Mouse (Mus musculus) stomach, postnatal 0 days (tissue): ENCODE results near the gene Aasdhppt. TPM values are rescaled to one million over a fixed set of nuclear protein-coding genes. Genes with fewer than 3 reads are reported as not detected.
A peak's percentile ranks its signal among the peaks of the same experiment; 100 is the strongest.

Source experiments
- ATAC-seq: fragments of 200-750 bp; cut with Nextera tagmentation; 2 replicates; pipeline ENCODE4 v1.8.0; 2017; ENCODE audit not compliant: low FRiP score, low TSS enrichment
- DNase-seq: peaks from one replicate; pipeline ENCODE4 v3.0.0-alpha.2; 2016; ENCODE audit warnings: low spot score
- H3K27ac ChIP-seq: fragments of 300-500 bp; sonication (generic); replicated peaks from 2 replicates; pipeline ENCODE4 v1.5.1; 2014; ENCODE audit warnings: mild to moderate bottlenecking, control low read depth
- H3K27me3 ChIP-seq: fragments of 300-500 bp; sonication (generic); 2 replicates; pipeline ENCODE4 v1.6.1; 2014; ENCODE audit warnings: low read length; ENCODE audit not compliant: control insufficient read depth, insufficient read depth
- H3K36me3 ChIP-seq: fragments of 300-500 bp; sonication (generic); 2 replicates; pipeline ENCODE4 v1.6.1; 2014; ENCODE audit warnings: low read length, mixed read lengths; ENCODE audit not compliant: control insufficient read depth, insufficient read depth
- H3K4me1 ChIP-seq: fragments of 300-500 bp; sonication (generic); replicated peaks from 2 replicates; pipeline ENCODE4 v1.6.1; 2014; ENCODE audit warnings: antibody characterized with exemption; ENCODE audit not compliant: control insufficient read depth, insufficient read depth
- H3K4me2 ChIP-seq: fragments of 300-500 bp; sonication (generic); replicated peaks from 2 replicates; pipeline ENCODE4 v1.6.1; 2014; ENCODE audit warnings: low read depth, mild to moderate bottlenecking, control low read depth, moderate library complexity
- H3K4me3 ChIP-seq: fragments of 300-500 bp; sonication (generic); 2 replicates; pipeline ENCODE4 v1.5.1; 2014; ENCODE audit warnings: low read depth, low read length, control low read depth
- H3K9ac ChIP-seq: fragments of 300-500 bp; sonication (generic); 2 replicates; pipeline ENCODE4 v1.6.1; 2014; ENCODE audit warnings: mild to moderate bottlenecking, low read length, control low read depth, mixed read lengths
- H3K9me3 ChIP-seq: fragments of 300-500 bp; sonication (generic); 2 replicates; pipeline ENCODE4 v1.6.1; 2016; ENCODE audit warnings: low read length; ENCODE audit not compliant: control insufficient read depth
- CTCF ChIP-seq: IDR thresholded peaks from 2 replicates; pipeline ENCODE4 v1.5.1; 2016; ENCODE audit warnings: antibody characterized with exemption, low read depth, mild to moderate bottlenecking, moderate library complexity
- EP300 ChIP-seq: optimal IDR thresholded peaks from 2 replicates; pipeline ENCODE3; 2016; ENCODE audit warnings: antibody characterized with exemption
- WGBS: fragments of 180-500 bp; shearing (Covaris S2); extraction: QIAGEN DNeasy Blood & Tissue Kit; methylation state at CpG from one replicate; pipeline ENCODE4 v1.1.7; 2014; 5-methylcytosine and 5-hydroxymethylcytosine counted together
- polyA plus RNA-seq: library from polyadenylated mRNA; unstranded; fragments of >200 nt; fragmentation: Nextera tagmentation; extraction: Ambion mirVana; gene quantifications from 2 replicates; pipeline ENCODE4 v1.2.1, GENCODE M21; 2015

Aasdhppt gene
- polyA plus RNA-seq, 1 experiment from 2014 or later, result 28.5 TPM

DNA sequence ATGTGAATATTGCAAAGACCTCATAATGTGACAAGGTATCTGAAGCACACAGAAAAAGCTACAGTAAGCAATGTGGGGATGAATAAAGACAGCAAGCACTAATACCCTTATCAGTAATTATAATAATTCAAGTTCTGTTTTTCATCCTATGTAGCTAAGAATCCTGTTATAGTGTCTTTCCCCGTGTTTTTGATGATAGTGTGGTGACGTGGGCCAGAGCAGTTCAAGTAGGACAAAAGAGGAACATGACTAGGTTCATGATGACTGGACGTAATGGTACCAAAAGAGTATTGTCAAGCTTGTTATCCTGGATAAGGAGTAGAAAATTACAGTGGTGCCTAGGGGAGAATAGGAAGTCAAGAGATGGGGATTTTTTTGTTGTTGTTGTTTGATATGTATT, 1.4 kb upstream of the Aasdhppt start:
- H3K9ac ChIP-seq, result peak overlapping the region; percentile 74; the same call in 1 of the 2 replicates
- no peak overlapping the region for H3K27ac ChIP-seq
- H3K4me3 ChIP-seq, result peak overlapping the region; percentile 61; the same call in 1 of the 2 replicates
- WGBS, result 60% methylated on average over 3 of the region's 3 CpGs
- H3K4me1 ChIP-seq, result no peaks in the 10 kb centered on the region
- no peak for TF ChIP-seq CTCF
- TF ChIP-seq EP300, result no peak
- H3K27me3 ChIP-seq, result no peaks in the 10 kb centered on the region
- ATAC-seq (no peak), DNase-seq (no peak)
- no peaks in the 10 kb centered on the region for H3K9me3 ChIP-seq
- peak overlapping the region; percentile 63 for H3K4me2 ChIP-seq
- H3K36me3 ChIP-seq, result no peaks in the 10 kb centered on the region

DNA sequence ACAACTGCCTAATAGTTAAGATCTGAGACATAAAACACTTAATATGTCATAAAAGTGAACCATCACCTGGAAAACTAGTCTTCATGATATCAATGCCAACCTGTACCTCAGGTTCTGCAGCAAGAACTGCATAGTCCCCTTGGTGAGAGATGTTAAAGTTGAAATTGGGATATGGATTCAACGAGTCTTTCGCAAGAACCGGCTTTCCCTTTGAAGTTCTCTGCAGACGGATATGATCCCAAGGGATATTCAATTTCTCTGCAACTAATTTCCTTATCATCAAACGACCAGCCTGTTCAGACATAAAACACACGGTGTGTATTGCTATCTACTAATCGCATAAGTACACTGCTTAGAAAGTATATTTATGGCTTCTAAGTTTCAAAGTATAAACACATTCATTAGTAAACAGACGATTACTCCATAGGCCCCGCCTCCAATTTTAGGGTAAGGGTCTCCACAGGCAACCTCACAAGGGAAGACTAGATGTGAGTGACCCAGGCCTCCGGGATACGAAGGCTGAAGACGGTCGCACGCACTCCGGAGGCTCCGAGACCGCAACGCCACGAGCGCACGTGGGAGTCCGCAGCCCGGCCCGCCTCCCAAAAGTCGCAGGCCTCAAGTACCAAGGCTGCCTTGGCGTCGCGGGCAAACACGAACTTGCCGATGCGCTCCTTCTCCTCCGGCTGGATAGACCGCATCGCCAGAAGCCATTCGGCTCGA, 482 bp downstream of the Aasdhppt start:
- peak; percentile 50 for ATAC-seq
- Histone ChIP-seq H3K36me3 (no peaks in the 10 kb centered on the region), H3K27me3 (no peaks in the 10 kb centered on the region), H3K27ac (peak overlapping the region; percentile 85), H3K4me1 (no peaks in the 10 kb centered on the region), H3K9ac (peak overlapping the region; percentile 63), H3K4me2 (peak overlapping the region; percentile 77), H3K4me3 (peak overlapping the region; percentile 61), H3K9me3 (no peaks in the 10 kb centered on the region)
- DNase-seq, result no peak
- no peak for TF ChIP-seq EP300
- TF ChIP-seq CTCF, result no peak
- under 1% methylated on average over 36 of the region's 36 CpGs for WGBS

DNA sequence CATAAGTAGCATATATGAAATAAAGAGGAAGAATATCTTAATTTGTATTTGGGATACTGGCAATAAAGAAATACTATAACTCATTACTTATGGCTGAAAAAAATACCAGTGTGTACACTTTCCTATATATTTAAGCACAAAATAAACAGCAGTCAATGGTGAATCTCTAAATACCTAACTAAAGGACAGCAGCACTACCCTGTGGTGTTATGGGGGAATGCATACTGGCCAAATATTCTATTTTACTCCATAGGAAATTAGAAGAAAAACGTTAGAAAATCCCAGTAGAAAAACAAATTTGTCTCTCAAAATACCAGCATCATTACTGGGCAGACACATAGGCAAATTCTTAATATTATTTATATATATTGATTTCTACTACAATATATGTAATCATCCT, 4.4 kb downstream of the Aasdhppt start:
- no peak overlapping the region for H3K27ac ChIP-seq
- TF ChIP-seq EP300, result no peak
- TF ChIP-seq CTCF, result peak; percentile 51
- no peak for ATAC-seq
- H3K9me3 ChIP-seq, result no peaks in the 10 kb centered on the region
- no peak overlapping the region for H3K9ac ChIP-seq
- H3K4me2 ChIP-seq, result no peak overlapping the region
- H3K36me3 ChIP-seq, result no peaks in the 10 kb centered on the region
- H3K4me3 ChIP-seq, result no peak overlapping the region
- no peaks in the 10 kb centered on the region for H3K27me3 ChIP-seq
- 63% methylated on average over 1 of the region's 1 CpGs for whole genome bisulfite sequencing
- no peak for DNase-seq
- H3K4me1 ChIP-seq, result no peaks in the 10 kb centered on the region

DNA sequence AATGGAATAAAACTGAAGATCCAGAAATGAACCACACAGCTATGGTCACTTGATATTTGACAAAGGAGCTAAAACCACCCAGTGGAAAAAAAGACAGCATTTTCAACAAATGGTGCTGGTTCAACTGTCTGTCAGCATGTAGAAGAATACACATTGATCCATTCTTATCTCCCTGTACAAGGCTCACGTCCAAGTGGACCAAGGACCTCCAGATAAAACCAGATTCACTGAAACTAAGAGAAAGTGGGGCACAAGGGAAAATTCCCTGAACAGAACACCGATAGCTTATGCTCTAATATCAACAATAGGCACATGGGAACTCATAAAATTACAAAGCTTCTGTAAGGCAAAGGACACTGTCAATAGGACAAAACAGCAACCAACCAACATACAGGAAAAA, 8.8 kb downstream of the Aasdhppt start:
- 79% methylated on average over 2 of the region's 2 CpGs for WGBS
- no peak overlapping the region for H3K9ac ChIP-seq
- no peak for DNase-seq
- no peak overlapping the region for H3K4me2 ChIP-seq
- no peak overlapping the region for H3K4me3 ChIP-seq
- no peak for TF ChIP-seq EP300
- no peaks in the 10 kb centered on the region for H3K4me1 ChIP-seq
- ATAC-seq, result no peak
- H3K9me3 ChIP-seq, result no peaks in the 10 kb centered on the region
- H3K27me3 ChIP-seq, result no peaks in the 10 kb centered on the region
- no peak overlapping the region for H3K27ac ChIP-seq
- no peaks in the 10 kb centered on the region for H3K36me3 ChIP-seq

DNA sequence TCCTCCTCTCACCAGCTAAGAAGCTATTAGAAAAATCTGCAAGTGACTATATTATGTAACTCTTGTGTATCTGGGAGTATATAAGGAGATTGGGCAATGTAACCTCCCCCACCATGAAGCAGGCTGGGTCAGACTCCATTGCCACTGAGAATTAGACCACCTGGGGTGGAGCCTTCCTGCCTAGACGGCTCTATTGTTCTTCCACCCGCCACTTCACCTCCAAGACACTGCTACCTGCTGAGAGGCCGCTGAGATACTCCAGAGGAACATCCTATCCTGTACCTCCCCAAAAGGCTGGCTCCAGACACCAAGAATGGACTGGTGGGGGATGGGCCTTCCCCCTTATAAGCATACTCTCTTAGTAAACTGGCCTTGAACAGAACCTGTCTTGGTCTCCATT, 25.4 kb downstream of the Aasdhppt start:
- Histone ChIP-seq H3K4me2 (no peak overlapping the region), H3K27ac (no peak overlapping the region), H3K4me3 (no peak overlapping the region), H3K27me3 (no peaks in the 10 kb centered on the region), H3K9me3 (no peaks in the 10 kb centered on the region), H3K4me1 (no peaks in the 10 kb centered on the region), H3K9ac (no peak overlapping the region), H3K36me3 (no peaks in the 10 kb centered on the region)
- no peak for DNase-seq
- 33% methylated on average over 3 of the region's 3 CpGs for WGBS
- TF ChIP-seq EP300 (no peak), CTCF (no peak)
- ATAC-seq, result no peak

GRCm38 (mm10) chr9:4266881-4267280, 42.4 kb downstream of the Aasdhppt start:
- no peak overlapping the region for H3K9ac ChIP-seq
- no peak overlapping the region for H3K27ac ChIP-seq
- DNase-seq (no peak), ATAC-seq (no peak)
- 94% methylated on average over 3 of the region's 3 CpGs for WGBS
- TF ChIP-seq EP300 (no peak), CTCF (no peak)
- H3K4me2 ChIP-seq, result no peak overlapping the region
- H3K4me1 ChIP-seq, result no peaks in the 10 kb centered on the region
- H3K4me3 ChIP-seq, result no peak overlapping the region
- no peaks in the 10 kb centered on the region for H3K36me3 ChIP-seq
- H3K9me3 ChIP-seq, result no peaks in the 10 kb centered on the region
- H3K27me3 ChIP-seq, result no peaks in the 10 kb centered on the region
